Comparison of ENCODE assay signal across 12 mouse cellular contexts in the genomic region with DNA sequence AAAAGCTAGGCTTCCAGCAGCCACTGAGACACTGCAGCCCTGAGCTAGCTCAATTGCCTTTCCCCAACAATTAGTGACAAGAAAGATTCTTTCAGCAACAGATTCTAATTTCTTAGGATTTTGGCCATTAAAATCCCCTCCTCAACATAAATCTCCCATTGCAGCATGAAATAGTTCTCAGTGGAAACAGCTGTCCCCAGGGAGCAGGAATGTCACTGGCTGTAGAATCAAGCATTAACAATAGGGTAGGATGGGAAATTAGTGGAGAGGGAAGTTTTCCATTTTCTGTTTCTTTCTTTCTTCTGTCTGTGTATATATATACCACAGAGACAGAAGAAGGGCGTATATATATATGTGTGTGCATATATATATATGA. TPM values are rescaled to one million over a fixed set of nuclear protein-coding genes. Genes with fewer than 3 reads are reported as not detected.
DNase-seq lines count a peak whose midpoint lies in the region; ATAC-seq and TF ChIP-seq lines count a peak whose summit lies in the region.
"Had no signal": no experiment of that assay in that cellular context is flagged by ENCODE, and none has a peak within 500 bp of the region (broad histone marks: within the 10 kb centered on the region; RNA-seq: fewer than 3 reads in every experiment).

No protein-coding gene starts in this region.

- H3K9me3 ChIP-seq in hindbrain, embryonic 14.5 days (ENCODE audit: control insufficient read depth, low read length): no peaks in the 10 kb centered on the region
- no peaks in the 10 kb centered on the region for H3K9me3 ChIP-seq in hindbrain, embryonic 11.5 days (ENCODE audit: control insufficient read depth, low read length)
- no peaks in the 10 kb centered on the region for H3K9me3 ChIP-seq in lung, postnatal 0 days (ENCODE audit: low read length)
- H3K9me3 ChIP-seq in kidney, embryonic 16.5 days (ENCODE audit: low read length): no peaks in the 10 kb centered on the region
- H3K9me3 ChIP-seq in stomach, embryonic 16.5 days (replicated peaks; ENCODE audit: control insufficient read depth, low read length): no peaks in the 10 kb centered on the region
- H3K9me3 ChIP-seq: neural tube, embryonic 12.5 days had no signal

- 85% methylated on average over 1 of the region's 1 CpGs for WGBS in hindbrain, embryonic 14.5 days
- 83% methylated on average over 1 of the region's 1 CpGs for WGBS in hindbrain, embryonic 11.5 days
- 44% methylated on average over 1 of the region's 1 CpGs for WGBS in lung, postnatal 0 days
- WGBS in kidney, embryonic 16.5 days: 55% methylated on average over 1 of the region's 1 CpGs
- 43% methylated on average over 1 of the region's 1 CpGs for whole genome bisulfite sequencing in stomach, embryonic 16.5 days

- H3K4me2 ChIP-seq in hindbrain, embryonic 14.5 days (replicated peaks): no peak overlapping the region
- no peak overlapping the region for H3K4me2 ChIP-seq in hindbrain, embryonic 11.5 days (replicated peaks; ENCODE audit: low read depth, low read length)
- H3K4me2 ChIP-seq in lung, postnatal 0 days (replicated peaks; ENCODE audit: low read depth, low read length): no peak overlapping the region
- H3K4me2 ChIP-seq in kidney, embryonic 16.5 days (replicated peaks; ENCODE audit: low read depth, low read length): no peak overlapping the region
- no peak overlapping the region for H3K4me2 ChIP-seq in stomach, embryonic 16.5 days (ENCODE audit: low read depth, low read length)
- H3K4me2 ChIP-seq: neural tube, embryonic 12.5 days had no signal

- H3K27ac ChIP-seq in hindbrain, embryonic 14.5 days: peak overlapping the region; percentile 28
- no peak overlapping the region for H3K27ac ChIP-seq in hindbrain, embryonic 11.5 days (ENCODE audit: low read depth, low read length)
- peak overlapping the region; percentile 88 for H3K27ac ChIP-seq in lung, postnatal 0 days (ENCODE audit: low read length)
- peak overlapping the region; percentile 97 for H3K27ac ChIP-seq in kidney, embryonic 16.5 days (ENCODE audit: low read length)
- H3K27ac ChIP-seq in stomach, embryonic 16.5 days (ENCODE audit: low read length): peak overlapping the region; percentile 94
- H3K27ac ChIP-seq: neural tube, embryonic 12.5 days had no signal

- no peaks in the 10 kb centered on the region for H3K27me3 ChIP-seq in hindbrain, embryonic 14.5 days (ENCODE audit: control insufficient read depth, insufficient read depth, low read length)
- H3K27me3 ChIP-seq in hindbrain, embryonic 11.5 days (ENCODE audit: control insufficient read depth, insufficient read depth, low read length): no peaks in the 10 kb centered on the region
- H3K27me3 ChIP-seq in lung, postnatal 0 days (replicated peaks; ENCODE audit: insufficient read depth, low read length): no peaks in the 10 kb centered on the region
- H3K27me3 ChIP-seq in kidney, embryonic 16.5 days (ENCODE audit: insufficient read depth, low read length): no peaks in the 10 kb centered on the region
- H3K27me3 ChIP-seq in stomach, embryonic 16.5 days (ENCODE audit: control insufficient read depth, insufficient read depth, low read length): no peaks in the 10 kb centered on the region
- H3K27me3 ChIP-seq: neural tube, embryonic 12.5 days had no signal

- TF ChIP-seq EP300 in lung, postnatal 0 days (IDR thresholded peaks at IDR 0.05): no peak

- no peak overlapping the region for H3K4me3 ChIP-seq in hindbrain, embryonic 14.5 days (replicated peaks; ENCODE audit: low read length)
- no peak overlapping the region for H3K4me3 ChIP-seq in hindbrain, embryonic 11.5 days (ENCODE audit: low read depth, low read length)
- H3K4me3 ChIP-seq in lung, postnatal 0 days (ENCODE audit: low read depth, low read length): no peak overlapping the region
- no peak overlapping the region for H3K4me3 ChIP-seq in kidney, embryonic 16.5 days (ENCODE audit: low read length)
- H3K4me3 ChIP-seq in stomach, embryonic 16.5 days (replicated peaks; ENCODE audit: low read length): no peak overlapping the region
- H3K4me3 ChIP-seq: neural tube, embryonic 12.5 days had no signal

- no peak for DNase-seq in hindbrain, embryonic 14.5 days (ENCODE audit: low spot score)
- DNase-seq in hindbrain, embryonic 11.5 days (ENCODE audit: low spot score): no peak
- DNase-seq in lung, postnatal 0 days (ENCODE audit: low spot score): peak; percentile 64
- no peak for DNase-seq in lung, postnatal 36 days
- no peak for DNase-seq in adrenal gland, adult 18-20 months (ENCODE audit: low spot score in 2 of 2)
- DNase-seq: cerebellum, postnatal 25 days; thymus, adult 2 months had no signal

- ATAC-seq in hindbrain, embryonic 14.5 days (ENCODE audit: low FRiP score): no peak
- ATAC-seq in hindbrain, embryonic 11.5 days (ENCODE audit: low FRiP score): no peak
- peak; percentile 12; the same call in 1 of the 2 replicates for ATAC-seq in lung, postnatal 0 days
- ATAC-seq in kidney, embryonic 16.5 days (ENCODE audit: low FRiP score, low TSS enrichment): no peak
- ATAC-seq in stomach, embryonic 16.5 days (ENCODE audit: insufficient read depth, low FRiP score): no peak
- ATAC-seq in activated CD4-positive, CD25-positive, alpha-beta regulatory T cell, adult 4 months: no peak

- H3K36me3 ChIP-seq in hindbrain, embryonic 14.5 days (replicated peaks; ENCODE audit: control insufficient read depth, insufficient read depth): no peaks in the 10 kb centered on the region
- no peaks in the 10 kb centered on the region for H3K36me3 ChIP-seq in hindbrain, embryonic 11.5 days (ENCODE audit: control insufficient read depth, insufficient read depth, low read length)
- H3K36me3 ChIP-seq in lung, postnatal 0 days (ENCODE audit: insufficient read depth, low read length): no peaks in the 10 kb centered on the region
- no peaks in the 10 kb centered on the region for H3K36me3 ChIP-seq in kidney, embryonic 16.5 days (ENCODE audit: insufficient read depth, low read length)
- no peaks in the 10 kb centered on the region for H3K36me3 ChIP-seq in stomach, embryonic 16.5 days (ENCODE audit: control insufficient read depth, insufficient read depth, low read length)
- H3K36me3 ChIP-seq: neural tube, embryonic 12.5 days had no signal

- peaks cover 23% of the 10 kb centered on the region; the same call in 1 of the 2 replicates for H3K4me1 ChIP-seq in hindbrain, embryonic 14.5 days (replicated peaks; ENCODE audit: control insufficient read depth, insufficient read depth, low read length)
- peaks cover 3% of the 10 kb centered on the region; the same call in 1 of the 2 replicates for H3K4me1 ChIP-seq in hindbrain, embryonic 11.5 days (replicated peaks; ENCODE audit: control insufficient read depth, insufficient read depth, low read length)
- H3K4me1 ChIP-seq in lung, postnatal 0 days (ENCODE audit: insufficient read depth, low read depth, low read length): peaks cover 35% of the 10 kb centered on the region; the same call in 1 of the 2 replicates
- H3K4me1 ChIP-seq in kidney, embryonic 16.5 days (ENCODE audit: insufficient read depth, low read length): peaks cover 46% of the 10 kb centered on the region
- H3K4me1 ChIP-seq in stomach, embryonic 16.5 days (ENCODE audit: control insufficient read depth, insufficient read depth, low read length): peaks cover 35% of the 10 kb centered on the region

- no peak overlapping the region for H3K9ac ChIP-seq in hindbrain, embryonic 14.5 days
- no peak overlapping the region for H3K9ac ChIP-seq in hindbrain, embryonic 11.5 days (ENCODE audit: low read depth, low read length)
- no peak overlapping the region for H3K9ac ChIP-seq in lung, postnatal 0 days (replicated peaks; ENCODE audit: low read depth)
- no peak overlapping the region for H3K9ac ChIP-seq in kidney, embryonic 16.5 days (replicated peaks; ENCODE audit: low read length)
- H3K9ac ChIP-seq in stomach, embryonic 16.5 days (ENCODE audit: low read length): no peak overlapping the region
- H3K9ac ChIP-seq: neural tube, embryonic 12.5 days had no signal

- no peak for TF ChIP-seq CTCF in lung, postnatal 0 days (IDR thresholded peaks at IDR 0.05)

RNA-seq across cellular contexts. Expression of a gene that starts 53.2 kb away (rescaled TPM):
- 0.78 and 1.3 TPM in 2 replicates for polyA plus RNA-seq in hindbrain, embryonic 14.5 days (2014; fragmentation: Nextera tagmentation; extraction: Ambion mirVana)
- polyA plus RNA-seq in hindbrain, embryonic 11.5 days (2014; fragmentation: Nextera tagmentation; extraction: Ambion mirVana): 0.91 and 0.95 TPM in 2 replicates
- 1.6 and 2.0 TPM in 2 replicates for polyA plus RNA-seq in lung, postnatal 0 days (2015; fragmentation: Nextera tagmentation; extraction: Ambion mirVana)
- polyA plus RNA-seq in kidney, embryonic 16.5 days (2015; fragmentation: Nextera tagmentation; extraction: Ambion mirVana): 0.96 and 1.1 TPM in 2 replicates
- polyA plus RNA-seq in stomach, embryonic 16.5 days (2015; fragmentation: Nextera tagmentation; extraction: Ambion mirVana): 0.62 and 0.65 TPM in 2 replicates
- polyA plus RNA-seq in activated CD4-positive, CD25-positive, alpha-beta regulatory T cell, adult 4 months (2017; shearing (Covaris generic)): not detected
- 1 to 10 TPM; 5.2 to 5.7 TPM for total RNA-seq in adrenal gland, adult 18-20 months (2021)
- total RNA-seq: granulocyte monocyte progenitor cell, adult 5-6 weeks had no signal
